Mouse (Mus musculus) limb, embryonic 11.5 days (tissue): ENCODE results near the gene Stat6. TPM values are rescaled to one million over a fixed set of nuclear protein-coding genes. Genes with fewer than 3 reads are reported as not detected.
"Not testable (repeated sequence)": the region's sequence is repeated elsewhere in the genome, so short reads cannot be mapped to it uniquely, and the experiment has no call there.

Experiments used
- ATAC-seq: fragments of 200-750 bp; cut with Nextera tagmentation; 2 replicates; pipeline ENCODE4 v1.8.0; 2017; ENCODE audit warnings: low read depth; ENCODE audit not compliant: insufficient number of reproducible peaks, low FRiP score, low TSS enrichment
- DNase-seq: peaks from one replicate; pipeline ENCODE4 v3.0.0-alpha.2; 2015; ENCODE audit warnings: low spot score
- H3K27ac ChIP-seq: fragments of 300-500 bp; sonication (generic); replicated peaks from 2 replicates; pipeline ENCODE4 v1.5.1; 2014; ENCODE audit warnings: low read depth, mild to moderate bottlenecking, low read length
- H3K27me3 ChIP-seq: fragments of 300-500 bp; sonication (generic); 2 replicates; pipeline ENCODE4 v1.6.1; 2014; ENCODE audit warnings: mild to moderate bottlenecking, low read length, mixed read lengths; ENCODE audit not compliant: control insufficient read depth, insufficient read depth
- H3K36me3 ChIP-seq: fragments of 300-500 bp; sonication (generic); 2 replicates; pipeline ENCODE4 v1.6.1; 2014; ENCODE audit warnings: mild to moderate bottlenecking, low read length, moderate library complexity, mixed read lengths; ENCODE audit not compliant: control insufficient read depth, insufficient read depth
- H3K4me1 ChIP-seq: fragments of 300-500 bp; sonication (generic); 2 replicates; pipeline ENCODE4 v1.6.1; 2014; ENCODE audit warnings: low read length, mixed read lengths; ENCODE audit not compliant: control insufficient read depth, insufficient read depth
- H3K4me2 ChIP-seq: fragments of 300-500 bp; sonication (generic); 2 replicates; pipeline ENCODE4 v1.6.1; 2014; ENCODE audit warnings: low read depth, mild to moderate bottlenecking, moderate library complexity; ENCODE audit not compliant: severe bottlenecking
- H3K4me3 ChIP-seq: fragments of 300-500 bp; sonication (generic); 2 replicates; pipeline ENCODE4 v1.5.1; 2014; ENCODE audit warnings: low read depth, low read length
- H3K9ac ChIP-seq: fragments of 300-500 bp; sonication (generic); 2 replicates; pipeline ENCODE4 v1.6.1; 2014; ENCODE audit warnings: mild to moderate bottlenecking, low read length
- H3K9me3 ChIP-seq: fragments of 300-500 bp; sonication (generic); 2 replicates; pipeline ENCODE4 v1.6.1; 2016; ENCODE audit warnings: low read length; ENCODE audit not compliant: control insufficient read depth
- WGBS: fragments of 180-500 bp; shearing (Covaris S2); extraction: QIAGEN DNeasy Blood & Tissue Kit; methylation state at CpG from one replicate; pipeline ENCODE4 v1.1.7; 2014; 5-methylcytosine and 5-hydroxymethylcytosine counted together
- polyA plus RNA-seq: library from polyadenylated mRNA; unstranded; fragments of >200 nt; fragmentation: Nextera tagmentation; extraction: Ambion mirVana; gene quantifications from 2 replicates; pipeline ENCODE4 v1.2.1, GENCODE M21; 2014

Stat6 gene
- polyA plus RNA-seq, 1 experiment from 2014 or later: 5.7 TPM

- DNase-seq (no peak), ATAC-seq (no peak)
- H3K4me1 ChIP-seq: peaks cover 18% of the 10 kb centered on the region
- no peaks in the 10 kb centered on the region for H3K9me3 ChIP-seq
- no peak overlapping the region for H3K4me2 ChIP-seq
- no peaks in the 10 kb centered on the region for H3K36me3 ChIP-seq
- no peak overlapping the region for H3K9ac ChIP-seq
- 62% methylated on average over 2 of the region's 2 CpGs for WGBS
- H3K27me3 ChIP-seq: no peaks in the 10 kb centered on the region
- H3K27ac ChIP-seq: no peak overlapping the region
- H3K4me3 ChIP-seq: no peak overlapping the region
Observed at GRCm38 (mm10) chr10:127645791-127646190, 3.0 kb downstream of the Stat6 start.

- Histone ChIP-seq H3K4me3 (no peak overlapping the region), H3K27me3 (no peaks in the 10 kb centered on the region), H3K9ac (no peak overlapping the region), H3K4me1 (no peaks in the 10 kb centered on the region), H3K9me3 (no peaks in the 10 kb centered on the region), H3K27ac (no peak overlapping the region), H3K36me3 (no peaks in the 10 kb centered on the region; the same call in 1 of the 2 replicates), H3K4me2 (peak overlapping the region; percentile 3; the same call in 1 of the 2 replicates)
- DNase-seq (no peak), ATAC-seq (no peak)
- WGBS: 52% methylated on average over 21 of the region's 21 CpGs
Observed at GRCm38 (mm10) chr10:127652906-127653638, 10.3 kb downstream of the Stat6 start.

GRCm38 (mm10) chr10:127654970-127655579, 12.3 kb downstream of the Stat6 start:
- Histone ChIP-seq H3K27me3 (no peaks in the 10 kb centered on the region), H3K36me3 (peaks cover 4% of the 10 kb centered on the region), H3K4me3 (no peak overlapping the region), H3K9me3 (no peaks in the 10 kb centered on the region), H3K9ac (no peak overlapping the region), H3K4me1 (0 out of 2 replicates have a peak, but pooled peaks cover 3% of the 10 kb centered on the region), H3K4me2 (no peak overlapping the region), H3K27ac (no peak overlapping the region)
- WGBS: 76% methylated on average over 16 of the region's 16 CpGs
- DNase-seq (no peak), ATAC-seq (no peak)

GRCm38 (mm10) chr10:127657617-127658016, 14.8 kb downstream of the Stat6 start:
- DNase-seq, H3K27me3 ChIP-seq, H3K4me2 ChIP-seq, H3K27ac ChIP-seq, H3K4me3 ChIP-seq, H3K9ac ChIP-seq, H3K9me3 ChIP-seq, H3K36me3 ChIP-seq, ATAC-seq: not testable (repeated sequence)
- WGBS: 49% methylated on average over 6 of the region's 6 CpGs
- peaks cover 18% of the 10 kb centered on the region for H3K4me1 ChIP-seq

- no peak for ATAC-seq
- Histone ChIP-seq H3K27ac (no peak overlapping the region), H3K9ac (no peak overlapping the region), H3K9me3 (no peaks in the 10 kb centered on the region), H3K36me3 (peaks cover 12% of the 10 kb centered on the region), H3K27me3 (no peaks in the 10 kb centered on the region), H3K4me1 (peaks cover 22% of the 10 kb centered on the region), H3K4me3 (no peak overlapping the region), H3K4me2 (no peak overlapping the region)
- no peak for DNase-seq
- WGBS: 14% methylated on average over 6 of the region's 6 CpGs
Observed at GRCm38 (mm10) chr10:127658076-127658475, 15.3 kb downstream of the Stat6 start.

GRCm38 (mm10) chr10:127659551-127659950, 16.8 kb downstream of the Stat6 start:
- Histone ChIP-seq H3K36me3 (peaks cover 16% of the 10 kb centered on the region), H3K27me3 (no peaks in the 10 kb centered on the region), H3K9me3 (no peaks in the 10 kb centered on the region), H3K4me1 (peaks cover 36% of the 10 kb centered on the region), H3K4me2 (no peak overlapping the region), H3K27ac (no peak overlapping the region), H3K4me3 (no peak overlapping the region), H3K9ac (no peak overlapping the region)
- 73% methylated on average over 1 of the region's 1 CpGs for WGBS
- DNase-seq (no peak), ATAC-seq (no peak)

- peaks cover 16% of the 10 kb centered on the region for H3K36me3 ChIP-seq
Observed at GRCm38 (mm10) chr10:127661291-127661914, 18.6 kb downstream of the Stat6 start.

GRCm38 (mm10) chr10:127661915-127662663, 19.3 kb downstream of the Stat6 start:
- H3K9ac ChIP-seq: peak overlapping the region; percentile 47
- DNase-seq (peak; percentile 59), ATAC-seq (no peak)
- peak overlapping the region; percentile 41 for H3K4me2 ChIP-seq
- WGBS: 7% methylated on average over 16 of the region's 16 CpGs
- no peaks in the 10 kb centered on the region for H3K9me3 ChIP-seq
- H3K4me3 ChIP-seq: peak overlapping the region; percentile 5; the same call in 1 of the 2 replicates
- peaks cover 16% of the 10 kb centered on the region for H3K36me3 ChIP-seq
- peaks cover 47% of the 10 kb centered on the region for H3K4me1 ChIP-seq
- H3K27me3 ChIP-seq: no peaks in the 10 kb centered on the region
- peak overlapping the region; percentile 48 for H3K27ac ChIP-seq

More at GRCm38 (mm10) chr10:127661291-127661914, 18.6 kb downstream of the Stat6 start:
- peaks cover 47% of the 10 kb centered on the region for H3K4me1 ChIP-seq
- WGBS: 21% methylated on average over 13 of the region's 14 CpGs
- H3K27ac ChIP-seq: no peak overlapping the region; the same call in 1 of the 2 replicates
- H3K4me2 ChIP-seq: peak overlapping the region; percentile 41
- no peak for ATAC-seq
- no peak for DNase-seq
- H3K9ac ChIP-seq: peak overlapping the region; percentile 47
- H3K4me3 ChIP-seq: no peak overlapping the region
- H3K27me3 ChIP-seq: no peaks in the 10 kb centered on the region
- H3K9me3 ChIP-seq: no peaks in the 10 kb centered on the region
